Comparison of ENCODE assay signal across 8 mouse cellular contexts in genomic region chr15:99874612-99875333, GRCm38 (mm10). TPM values are rescaled to one million over a fixed set of nuclear protein-coding genes. Genes with fewer than 3 reads are reported as not detected.
DNase-seq lines count a peak whose midpoint lies in the region; ATAC-seq and TF ChIP-seq lines count a peak whose summit lies in the region.

No protein-coding gene starts in this region.

- peak overlapping the region; percentile 86 for H3K4me3 ChIP-seq in heart, embryonic 13.5 days
- H3K4me3 ChIP-seq in kidney, postnatal 0 days (replicated peaks; ENCODE audit: low read depth, low read length), result peak overlapping the region; percentile 67
- H3K4me3 ChIP-seq in megakaryocyte, embryonic 14.5 days (replicated peaks), result peak overlapping the region; percentile 95

- H3K27me3 ChIP-seq in heart, embryonic 13.5 days (replicated peaks), result no peaks in the 10 kb centered on the region
- no peaks in the 10 kb centered on the region for H3K27me3 ChIP-seq in kidney, postnatal 0 days (ENCODE audit: insufficient read depth, low read length)
- H3K27me3 ChIP-seq in megakaryocyte, embryonic 14.5 days (replicated peaks), result peaks cover 56% of the 10 kb centered on the region

- no peaks in the 10 kb centered on the region for H3K36me3 ChIP-seq in heart, embryonic 13.5 days
- no peaks in the 10 kb centered on the region for H3K36me3 ChIP-seq in kidney, postnatal 0 days (ENCODE audit: insufficient read depth, low read length)
- no peaks in the 10 kb centered on the region for H3K36me3 ChIP-seq in megakaryocyte, embryonic 14.5 days (replicated peaks; ENCODE audit: low read length)

- DNase-seq in lung, adult 18-20 months, result peak; percentile 41 to 70
- no peak for DNase-seq in lung, postnatal 25 days (ENCODE audit: low spot score)
- DNase-seq in cerebellum, adult 9-10 months, result peak; percentile 38
- no peak for DNase-seq in kidney, postnatal 0 days (ENCODE audit: low spot score)
- no peak for DNase-seq in urinary bladder, postnatal 4 days (ENCODE audit: low spot score in 2 of 2)
- DNase-seq in spleen, adult 18-20 months, result no peak

- H3K9ac ChIP-seq in heart, embryonic 13.5 days, result peak overlapping the region; percentile 89
- peak overlapping the region; percentile 71 for H3K9ac ChIP-seq in kidney, postnatal 0 days (ENCODE audit: low read depth, low read length)

- peak; percentile 59 for ATAC-seq in heart, embryonic 13.5 days (ENCODE audit: extremely low read depth, insufficient number of reproducible peaks, low FRiP score, low TSS enrichment)
- ATAC-seq in kidney, postnatal 0 days (replicated peaks; ENCODE audit: low FRiP score, low read depth), result peak; percentile 35; the same call in 1 of the 2 replicates

- TF ChIP-seq CTCF in kidney, postnatal 0 days (IDR thresholded peaks at IDR 0.05; ENCODE audit: low read depth), result no peak

- peak overlapping the region; percentile 77 for H3K27ac ChIP-seq in heart, embryonic 13.5 days (replicated peaks)
- H3K27ac ChIP-seq in kidney, postnatal 0 days, result peak overlapping the region; percentile 79

- peak overlapping the region; percentile 100 for H3K4me2 ChIP-seq in heart, embryonic 13.5 days
- peak overlapping the region; percentile 82 for H3K4me2 ChIP-seq in kidney, postnatal 0 days (ENCODE audit: low read length)

- no peaks in the 10 kb centered on the region for H3K9me3 ChIP-seq in heart, embryonic 13.5 days
- H3K9me3 ChIP-seq in kidney, postnatal 0 days (replicated peaks; ENCODE audit: low read length), result no peaks in the 10 kb centered on the region
- no peaks in the 10 kb centered on the region for H3K9me3 ChIP-seq in megakaryocyte, embryonic 14.5 days

- WGBS in heart, embryonic 13.5 days, result 5% methylated on average over 30 of the region's 30 CpGs
- WGBS in kidney, postnatal 0 days, result 3% methylated on average over 30 of the region's 30 CpGs

- H3K4me1 ChIP-seq in heart, embryonic 13.5 days, result peaks cover 14% of the 10 kb centered on the region
- H3K4me1 ChIP-seq in kidney, postnatal 0 days (replicated peaks; ENCODE audit: insufficient read depth, low read length), result peaks cover 6% of the 10 kb centered on the region; the same call in 1 of the 2 replicates
- H3K4me1 ChIP-seq in megakaryocyte, embryonic 14.5 days, result peaks cover 15% of the 10 kb centered on the region

RNA-seq across cellular contexts. Expression of gene Lima1, which starts 0.5 kb away (rescaled TPM):
- 17.6 and 17.8 TPM in 2 replicates for polyA plus RNA-seq in heart, embryonic 13.5 days (2015; fragmentation: Nextera tagmentation; extraction: Ambion mirVana)
- polyA plus RNA-seq in kidney, postnatal 0 days (2015; fragmentation: Nextera tagmentation; extraction: Ambion mirVana), result 42.8 and 51.6 TPM in 2 replicates
- 0.75 and 1.3 TPM in 2 replicates for polyA plus RNA-seq in megakaryocyte, embryonic 14.5 days (2012; ENCODE audit: insufficient read depth, low replicate concordance)

Comparison
In these comparisons a context has a peak if more than half of its experiments do, and no peak if none do; other contexts are left out.
1. DNase-seq: peak in lung, adult 18-20 months (2 of 2) and cerebellum, adult 9-10 months (single experiment); none in lung, postnatal 25 days (single experiment), kidney, postnatal 0 days (single experiment), urinary bladder, postnatal 4 days (0 of 2) and spleen, adult 18-20 months (0 of 2).
2. Peak in every context shown above with its lines, with median percentiles within 50 percentile points of each other: H3K4me3 ChIP-seq.